Mouse (Mus musculus): Measurements from ENCODE around the gene Trcg1. TPM values are rescaled to one million over a fixed set of nuclear protein-coding genes. Genes with fewer than 3 reads are reported as not detected.

Trcg1 gene
- polyA plus RNA-seq, 1 experiment: not detected

DNA sequence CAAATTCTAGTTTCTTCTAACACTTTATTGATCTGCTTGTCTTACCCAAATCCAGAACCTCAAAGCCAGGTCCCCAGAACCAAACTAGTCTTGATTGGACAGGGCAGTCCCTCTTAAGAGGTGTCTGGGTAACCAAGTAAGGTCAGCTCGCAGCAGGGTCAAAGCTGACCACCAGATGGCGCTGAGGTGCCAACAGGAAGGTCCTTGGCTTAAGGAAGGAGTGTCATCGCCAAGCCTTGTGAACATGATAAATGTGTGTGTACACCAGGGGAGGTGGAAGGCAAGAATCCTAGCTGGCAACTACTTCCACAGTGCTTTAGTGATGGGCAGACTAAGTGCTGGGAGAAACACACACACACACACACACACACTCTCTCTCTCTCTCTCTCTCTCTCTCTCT, 23.4 kb downstream of the Trcg1 start:
- 1% methylated on average over 3 of the region's 3 CpGs for WGBS

DNA sequence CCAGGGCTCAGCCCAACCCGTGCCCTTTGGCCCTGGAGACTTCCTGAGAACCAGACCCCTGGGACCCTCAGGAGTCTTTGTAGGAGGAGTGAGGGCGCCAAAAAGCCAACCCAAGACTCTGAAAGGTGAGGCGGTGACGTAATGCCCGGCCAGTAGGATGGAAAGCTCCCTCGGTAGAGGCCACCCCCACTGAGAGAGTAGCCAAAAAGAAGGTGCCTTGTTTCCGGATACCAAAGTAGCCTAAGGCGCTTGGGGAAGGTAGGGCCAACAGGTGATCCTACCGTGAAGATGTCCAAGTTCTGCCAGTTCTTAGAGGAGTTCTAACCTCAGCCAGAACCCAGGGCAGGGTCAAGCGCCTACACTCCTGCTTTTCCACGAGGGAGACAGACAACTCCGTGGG, 24.6 kb downstream of the Trcg1 start:
- no peak for DNase-seq (ENCODE audit: low read depth, low spot score)
- WGBS: 8% methylated on average over 12 of the region's 12 CpGs

More for the DNA sequence above, 23.4 kb downstream of the Trcg1 start:
- peak; percentile 82 for DNase-seq (ENCODE audit: low read depth, low spot score)

DNA sequence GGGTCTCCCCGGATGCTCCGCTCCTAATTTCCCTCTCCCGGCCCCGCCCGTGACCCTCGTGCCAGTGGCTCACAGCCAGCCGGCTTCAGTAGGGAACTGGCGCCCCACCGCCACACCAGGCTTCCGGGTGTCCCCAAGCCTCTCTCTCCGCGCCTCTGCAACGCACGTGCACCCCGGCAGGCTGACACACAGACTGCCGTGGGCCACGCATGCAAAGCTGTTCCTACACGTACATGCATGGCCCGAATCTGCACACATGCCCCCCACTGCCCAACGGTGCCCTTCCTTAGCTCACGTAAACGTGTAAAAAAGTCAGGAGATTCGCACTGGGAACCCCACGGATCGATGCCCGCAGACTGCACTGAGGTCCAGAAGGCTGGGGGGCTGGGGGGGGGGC, 25.2 kb downstream of the Trcg1 start:
- DNase-seq (ENCODE audit: low read depth, low spot score): no peak
- 0% methylated on average over 26 of the region's 26 CpGs for WGBS

DNA sequence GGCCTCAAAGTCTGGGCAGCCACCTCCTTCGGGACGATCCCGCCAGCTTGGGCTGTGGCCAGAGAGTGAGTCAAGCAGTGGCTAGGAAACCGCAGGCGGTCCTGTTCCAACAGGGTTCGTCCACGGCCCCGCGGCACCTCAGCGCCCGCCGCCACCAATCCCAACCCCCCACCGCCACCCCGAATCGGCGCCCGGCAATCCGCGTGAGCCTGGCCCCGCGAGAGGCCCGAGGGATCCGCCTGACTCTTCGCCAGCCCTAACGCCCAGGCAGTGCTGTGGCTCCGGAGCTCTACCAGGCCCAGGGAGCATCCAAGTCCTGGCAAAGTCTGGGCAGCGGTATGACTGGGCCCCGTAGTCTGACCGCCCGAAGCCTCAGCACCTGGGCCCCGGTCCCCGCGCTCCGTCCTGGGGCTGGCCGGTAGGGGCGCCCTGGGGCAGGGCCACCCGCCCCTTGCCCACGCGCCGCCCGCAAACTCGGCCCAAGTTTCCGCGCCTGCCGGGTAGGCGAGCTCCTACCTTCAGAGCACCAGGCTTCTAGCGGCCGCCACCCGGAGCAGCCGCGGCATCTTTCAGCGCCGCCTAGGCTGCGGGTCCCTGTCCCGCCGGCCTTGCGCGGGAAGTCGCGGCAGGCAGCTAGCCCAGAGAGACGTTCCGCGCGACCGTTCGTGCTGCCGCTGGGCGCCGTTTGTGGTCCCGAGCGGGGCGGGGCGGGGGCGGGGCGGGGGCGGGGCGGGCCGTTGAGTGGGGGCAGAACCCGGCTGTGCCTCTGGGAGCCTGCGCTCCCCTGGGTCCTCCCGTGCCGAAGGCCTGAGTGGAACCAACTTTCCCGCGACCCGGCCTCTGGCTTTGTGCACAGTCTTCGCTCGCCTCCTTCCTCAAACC, 25.8 kb downstream of the Trcg1 start, which contains the start of gene 1700017B05Rik:
1700017B05Rik (minus strand) TSS at position 700 of the 882 bp plus-strand sequence.
- no peak for DNase-seq (ENCODE audit: low read depth, low spot score)
- WGBS: under 1% methylated on average over 87 of the region's 87 CpGs

DNA sequence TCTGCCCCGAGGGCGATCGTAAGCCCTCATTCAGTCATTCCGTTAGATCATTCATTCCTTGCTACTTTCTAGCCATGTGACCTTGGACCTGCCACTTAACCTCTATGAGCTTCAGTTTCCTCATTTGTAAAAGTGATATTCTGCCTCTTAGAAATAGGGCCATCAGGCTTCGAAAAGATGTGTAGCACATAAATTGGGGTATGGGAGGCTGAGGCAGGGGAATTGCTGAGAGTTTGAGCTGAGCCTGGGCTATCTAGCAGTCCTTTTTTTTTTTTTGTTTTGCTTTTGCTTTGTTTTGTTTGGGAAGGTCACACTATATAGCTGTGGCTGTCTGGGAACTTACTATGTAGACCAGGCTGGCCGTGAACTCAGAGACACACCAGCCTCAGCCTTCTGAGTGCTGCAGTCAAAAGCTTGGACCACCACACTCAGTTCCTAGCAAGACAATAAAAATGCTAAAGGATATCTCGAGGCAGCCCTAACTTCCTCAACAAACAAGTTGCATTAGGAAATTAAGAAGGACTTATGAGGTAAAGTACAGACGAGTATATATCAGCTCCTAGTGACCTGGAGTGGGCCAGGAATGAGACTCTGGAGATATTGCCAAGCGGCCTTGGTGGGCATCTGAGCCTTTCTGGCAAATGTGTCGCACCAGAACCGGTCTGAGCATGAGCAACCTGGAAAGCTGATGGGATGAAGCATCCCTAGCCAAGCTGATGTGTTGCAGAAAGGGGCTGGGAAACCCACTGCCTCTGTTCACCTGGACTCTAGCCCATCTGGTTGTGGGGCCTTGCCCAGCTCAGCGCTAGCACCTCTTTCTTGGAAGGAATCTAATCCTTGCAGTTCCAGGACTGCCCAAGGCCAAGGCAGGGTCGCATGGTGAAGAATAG, 26.7 kb downstream of the Trcg1 start:
- WGBS: 48% methylated on average over 13 of the region's 13 CpGs
- no peak for DNase-seq (ENCODE audit: low read depth, low spot score)

DNA sequence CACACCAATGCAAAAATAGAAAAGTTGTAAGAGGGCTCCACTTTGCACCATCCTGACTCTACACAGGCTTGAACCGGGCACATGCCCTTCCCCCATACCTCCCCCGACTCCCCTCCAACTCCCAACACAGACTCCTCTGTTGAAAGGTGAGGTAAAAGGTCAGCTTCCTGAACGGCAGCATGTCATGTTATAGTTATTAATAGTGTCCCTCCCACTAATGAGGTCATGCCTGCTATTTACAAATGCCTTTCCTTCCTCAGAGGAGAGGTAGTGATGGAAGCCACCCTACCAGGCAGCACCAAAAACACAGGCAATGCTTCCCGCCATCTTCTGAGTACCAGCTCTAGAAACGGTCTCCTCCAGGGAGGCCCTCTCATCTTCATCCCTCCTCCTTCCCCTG, 28.8 kb downstream of the Trcg1 start:
- DNase-seq (ENCODE audit: low read depth, low spot score): no peak
- 55% methylated on average over 5 of the region's 5 CpGs for WGBS

DNA sequence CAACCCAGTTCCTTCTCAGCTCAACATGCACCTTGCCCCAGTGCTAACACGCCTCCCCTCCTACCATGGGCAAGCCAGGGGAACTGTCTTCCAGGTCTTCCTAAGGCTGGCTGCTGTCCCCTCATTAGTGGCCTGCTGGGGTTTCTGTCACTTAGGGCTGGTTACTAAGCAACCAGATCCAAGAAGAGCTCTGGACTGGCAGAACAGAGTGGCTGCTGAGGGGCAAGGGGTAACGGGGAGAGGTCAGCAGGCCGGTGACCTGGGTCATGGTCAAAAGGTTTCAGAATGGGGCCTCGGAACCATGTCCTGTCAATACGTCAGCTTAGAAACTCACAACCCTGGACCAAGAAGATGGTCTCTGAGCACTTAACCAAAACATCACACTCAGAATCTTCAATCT, 31.1 kb downstream of the Trcg1 start:
- no peak for DNase-seq (ENCODE audit: low read depth, low spot score)
- 90% methylated on average over 5 of the region's 5 CpGs for WGBS

DNA sequence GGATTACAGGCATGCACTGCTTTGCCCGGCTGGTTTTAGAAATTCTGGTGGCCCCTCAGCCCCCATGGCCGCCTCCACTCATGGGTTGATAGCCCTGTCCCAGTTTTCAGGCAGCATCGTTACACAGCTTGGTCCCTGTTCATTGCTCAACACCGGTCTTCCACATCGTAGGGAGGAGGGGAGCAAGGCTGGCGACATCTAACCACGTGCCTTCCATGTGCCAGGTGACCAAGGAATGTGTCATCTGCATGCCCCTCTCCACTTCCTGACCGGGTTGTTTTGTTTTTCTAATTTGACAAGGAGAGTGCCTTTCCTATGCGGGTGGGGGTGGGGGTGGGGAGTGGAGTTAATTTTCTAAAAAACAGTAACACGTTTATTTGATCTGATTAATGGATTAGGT, 31.7 kb downstream of the Trcg1 start:
- DNase-seq (ENCODE audit: low read depth, low spot score): no peak
- WGBS: 56% methylated on average over 10 of the region's 10 CpGs

DNA sequence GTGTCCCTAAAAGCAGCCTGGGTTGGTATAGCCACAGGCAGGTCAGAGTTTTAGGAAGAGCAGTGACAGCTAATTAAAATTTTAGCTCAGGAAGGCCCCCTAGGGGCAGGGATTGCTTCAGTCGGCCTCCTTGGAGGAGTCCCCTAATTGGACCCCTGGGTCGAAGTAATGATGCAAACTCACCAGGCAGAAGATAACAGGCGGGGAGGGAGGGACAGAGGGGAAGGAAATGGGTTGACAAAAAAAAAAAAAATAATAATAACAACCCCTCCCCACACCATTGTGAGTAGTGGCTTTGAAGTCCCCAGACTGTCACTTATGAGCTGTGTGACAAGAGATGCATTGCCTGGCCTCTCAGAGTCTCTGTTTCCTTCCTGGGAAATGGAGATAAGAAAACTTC, 32.2 kb downstream of the Trcg1 start:
- WGBS: 41% methylated on average over 3 of the region's 3 CpGs
- no peak for DNase-seq (ENCODE audit: low read depth, low spot score)

DNA sequence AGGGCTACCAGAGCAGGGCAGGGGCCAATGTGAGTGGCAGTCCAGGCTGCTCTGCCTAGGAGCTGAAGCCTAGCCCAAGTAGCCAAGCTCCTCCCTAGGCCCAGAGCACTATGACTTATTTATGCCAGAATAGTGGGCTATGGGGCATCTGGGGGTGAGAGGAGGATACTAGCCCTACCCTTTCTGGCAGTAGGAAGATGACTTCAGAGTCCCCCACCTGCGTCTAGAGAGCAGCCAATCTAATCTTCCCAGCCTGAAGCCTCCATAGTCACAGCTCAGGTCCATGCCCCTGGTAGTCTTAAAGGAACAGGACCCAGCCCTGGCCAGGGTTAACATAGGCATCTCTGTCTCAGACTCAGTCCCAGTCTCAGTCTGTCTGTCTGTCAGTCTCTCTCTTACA, 33.0 kb downstream of the Trcg1 start:
- DNase-seq (ENCODE audit: low read depth, low spot score): no peak
- whole genome bisulfite sequencing: 67% methylated on average over 1 of the region's 1 CpGs

DNA sequence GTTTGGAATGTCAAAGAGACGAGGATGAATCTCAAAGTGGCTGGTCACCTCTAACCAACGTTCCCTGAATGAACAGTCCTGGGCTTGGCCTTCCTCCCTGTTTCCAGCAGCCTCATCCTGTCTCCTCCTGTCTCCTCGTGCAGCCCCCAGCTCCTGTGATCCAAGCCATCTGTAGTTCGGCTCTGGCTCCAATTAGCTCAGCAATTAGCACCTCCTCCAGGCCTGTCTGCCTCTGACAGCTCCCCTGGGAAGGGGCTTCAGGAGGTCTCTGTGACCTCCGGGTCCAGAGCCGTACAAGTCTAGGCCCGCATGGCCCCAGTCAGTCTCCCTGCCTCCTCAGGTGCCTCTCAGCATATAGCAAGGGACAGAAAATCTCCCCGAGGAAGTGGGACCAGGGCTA, 34.0 kb downstream of the Trcg1 start:
- 61% methylated on average over 8 of the region's 8 CpGs for WGBS

DNA sequence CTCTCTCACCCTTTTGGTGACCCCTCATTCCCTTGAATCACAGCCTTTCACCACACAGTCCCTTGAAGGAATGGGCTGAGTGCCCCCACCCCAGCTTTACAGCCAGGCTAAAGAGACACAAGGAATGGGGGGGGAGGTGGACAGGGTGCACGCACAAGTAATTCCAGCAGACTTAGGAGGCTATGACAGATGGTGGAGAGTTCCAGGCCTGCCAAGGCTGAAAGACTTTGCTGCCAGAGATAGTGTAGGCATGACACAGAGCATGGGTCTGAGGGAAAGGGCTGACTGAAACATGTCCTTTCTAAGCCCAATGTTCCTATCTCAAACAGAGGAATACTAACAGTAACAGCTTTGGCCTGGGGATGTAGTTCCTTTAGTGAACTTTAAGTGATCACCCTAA, 34.7 kb downstream of the Trcg1 start:
- no peak for DNase-seq (ENCODE audit: low read depth, low spot score)
- WGBS: 75% methylated on average over 1 of the region's 1 CpGs

More for the DNA sequence above, 34.0 kb downstream of the Trcg1 start:
- DNase-seq (ENCODE audit: low read depth, low spot score): no peak

DNA sequence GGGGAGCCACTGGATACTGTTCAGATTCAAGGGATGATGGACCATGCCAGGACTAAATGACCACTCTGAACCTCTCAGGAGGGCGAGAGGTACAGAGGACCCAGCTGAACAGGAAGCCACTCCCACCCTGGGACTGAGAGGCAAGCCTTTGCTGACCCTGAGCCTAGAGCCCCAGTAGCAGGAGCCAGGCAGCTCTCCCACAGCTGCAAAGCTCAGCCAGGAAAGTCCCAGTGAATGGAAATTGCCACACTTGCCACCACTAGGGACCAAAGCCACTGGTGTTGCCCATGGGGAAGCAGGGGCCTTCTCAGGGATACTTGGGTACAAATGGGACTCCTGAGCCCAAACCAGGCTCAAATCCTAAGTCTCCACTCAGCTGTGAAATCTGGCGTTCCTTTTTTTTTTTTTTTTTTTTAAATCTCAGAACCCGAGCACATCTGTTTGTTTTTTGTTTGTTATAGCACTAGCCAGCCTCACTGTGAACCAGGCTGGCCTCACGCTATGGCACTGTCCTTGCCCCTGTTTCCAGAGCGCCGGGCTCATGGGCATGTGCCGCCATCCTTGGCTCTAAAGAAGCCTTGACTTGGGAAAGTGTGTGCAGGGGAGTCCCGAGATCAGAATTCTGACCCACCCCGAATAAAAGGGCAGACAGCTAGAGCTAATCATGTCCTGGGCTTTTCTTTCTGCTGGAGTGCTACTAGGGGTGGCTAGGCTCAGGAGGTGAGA, 35.6 kb downstream of the Trcg1 start:
- 65% methylated on average over 9 of the region's 9 CpGs for WGBS
- DNase-seq (ENCODE audit: low read depth, low spot score): no peak

DNA sequence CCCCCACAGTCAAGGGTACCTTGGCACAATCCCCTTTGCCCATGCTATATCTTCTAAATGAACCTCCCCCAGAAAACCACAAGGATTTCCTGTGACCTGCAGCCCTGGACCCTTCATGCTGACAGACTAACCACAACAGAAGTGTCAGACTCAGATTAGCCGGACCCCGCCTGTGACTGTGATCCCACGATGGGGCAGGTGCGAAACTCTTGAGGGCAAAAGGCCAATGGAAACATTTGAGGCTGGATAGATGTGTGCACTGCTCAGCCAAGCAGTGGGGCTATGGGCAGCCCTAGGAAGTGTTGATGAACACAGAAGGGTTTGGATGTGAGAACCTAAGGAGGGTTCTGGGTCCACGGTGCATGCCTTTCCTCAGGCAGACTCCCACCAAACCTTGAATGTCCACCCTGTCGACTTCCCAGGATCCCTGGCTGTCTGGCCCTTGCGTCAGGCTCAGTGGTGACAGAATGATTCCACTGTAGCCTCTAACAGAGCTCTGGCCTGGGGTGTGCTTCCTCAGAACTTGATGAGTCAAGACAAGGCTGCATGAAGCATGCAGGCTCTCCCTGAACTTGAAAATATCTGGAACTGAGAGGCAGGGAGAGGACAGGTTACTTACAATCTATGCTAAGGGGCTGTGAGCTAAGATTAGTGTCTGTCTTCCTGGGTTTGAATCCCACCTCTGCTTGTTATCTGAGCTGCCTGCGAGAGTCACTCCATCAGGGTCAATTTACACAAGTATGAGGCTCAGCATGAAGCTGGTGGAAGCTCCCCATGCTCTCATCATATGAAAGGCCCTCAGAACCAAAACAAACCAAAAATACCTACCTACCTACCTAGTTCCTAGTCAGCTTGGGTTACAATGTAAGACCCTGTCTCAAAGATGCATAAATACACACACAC, 36.8 kb downstream of the Trcg1 start:
- WGBS: 68% methylated on average over 8 of the region's 8 CpGs
- no peak for DNase-seq (ENCODE audit: low read depth, low spot score)

DNA sequence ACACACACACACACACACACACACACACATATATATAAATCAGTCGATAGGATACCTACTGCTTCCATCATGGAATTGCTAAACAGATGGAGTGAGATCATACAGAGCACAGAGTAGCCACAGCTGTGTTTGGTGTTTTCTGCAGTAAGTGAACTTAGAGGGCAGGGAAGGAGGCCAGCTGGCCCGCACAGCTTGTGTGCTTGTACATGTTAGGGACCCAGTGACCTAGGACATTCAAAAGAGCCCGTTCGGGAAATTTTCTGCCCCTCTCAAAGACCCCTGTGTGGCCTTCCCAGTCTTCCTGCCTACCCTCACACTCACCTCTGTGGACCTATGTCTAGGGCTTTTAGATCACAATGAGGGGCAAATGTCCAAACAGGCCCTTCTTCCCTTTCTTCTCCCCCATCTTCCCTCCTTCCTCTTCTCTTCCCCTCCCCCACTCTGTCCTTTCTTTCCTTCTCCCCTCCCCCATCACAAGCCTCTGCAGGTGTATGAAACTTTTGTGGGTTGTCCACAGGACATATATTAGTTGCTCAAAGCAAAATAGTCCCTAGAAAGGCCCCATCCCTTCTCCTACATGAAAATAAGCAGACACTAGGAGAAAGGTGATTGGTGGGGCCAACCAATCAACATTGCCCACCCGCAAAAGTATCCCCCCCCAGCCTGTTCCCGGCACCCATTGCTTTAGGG, 37.6 kb downstream of the Trcg1 start:
- no peak for DNase-seq (ENCODE audit: low read depth, low spot score)

DNA sequence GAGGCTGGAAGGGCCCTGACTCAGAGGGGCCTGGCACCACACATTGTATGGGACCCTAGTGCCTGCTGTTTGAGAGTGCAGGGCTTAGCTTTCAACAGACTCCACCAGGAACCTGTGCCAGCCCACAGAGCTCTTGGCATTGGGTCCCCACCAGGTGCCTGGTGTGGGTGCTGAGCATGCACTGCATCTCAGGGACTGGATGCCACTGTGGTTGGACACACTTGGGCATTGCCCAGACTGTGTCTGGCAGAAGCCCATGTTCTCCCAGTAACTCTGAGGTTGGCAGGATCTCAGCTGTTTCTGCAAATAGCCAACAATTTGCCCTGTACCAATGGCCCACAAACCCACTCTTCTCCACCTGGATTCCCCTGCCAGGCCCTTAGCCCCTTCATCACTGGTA, 40.0 kb downstream of the Trcg1 start:
- no peak for DNase-seq (ENCODE audit: low read depth, low spot score)

More for the DNA sequence above, 37.6 kb downstream of the Trcg1 start:
- WGBS: 44% methylated on average over 6 of the region's 6 CpGs

DNA sequence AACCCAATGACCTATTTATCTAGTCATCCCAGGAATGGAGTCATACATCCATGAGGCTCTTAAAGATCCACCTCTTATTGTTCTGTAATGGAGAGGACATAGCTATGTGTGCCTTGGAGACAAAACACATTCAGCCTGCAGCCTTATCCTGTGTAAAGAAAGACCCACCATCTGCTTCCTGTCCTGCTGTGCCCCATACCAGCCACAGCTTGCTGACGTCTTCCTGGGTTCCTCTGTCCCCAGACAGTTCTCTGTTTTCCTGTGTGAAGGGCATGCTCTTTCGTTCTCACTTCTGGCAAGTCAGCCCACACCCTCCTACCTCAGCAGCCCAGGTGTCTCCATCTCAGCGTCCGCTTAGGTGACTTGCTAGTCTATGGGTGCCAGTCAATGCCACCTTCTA, 41.9 kb downstream of the Trcg1 start:
- no peak for DNase-seq (ENCODE audit: low read depth, low spot score)
- 51% methylated on average over 4 of the region's 4 CpGs for WGBS

DNA sequence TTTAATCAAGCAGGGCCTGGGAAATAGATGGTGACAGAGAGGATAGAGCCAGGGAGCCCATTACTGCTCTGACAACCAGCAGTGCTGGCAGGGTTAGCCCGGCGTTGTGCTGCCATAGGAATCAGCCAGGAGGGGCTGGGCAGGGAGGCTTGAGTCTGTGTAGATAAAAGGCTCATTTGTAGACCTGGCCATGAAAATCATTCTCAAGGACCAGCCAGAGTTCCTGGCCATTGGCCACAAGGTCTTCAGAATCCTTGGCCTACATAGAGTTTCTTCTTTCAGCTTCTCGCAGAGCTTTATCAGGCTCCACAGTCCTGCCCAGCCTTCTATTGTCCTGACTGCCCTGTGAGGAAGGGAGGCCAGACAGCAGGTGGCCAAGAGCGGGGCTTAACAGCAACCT, 43.1 kb downstream of the Trcg1 start:
- 55% methylated on average over 4 of the region's 4 CpGs for WGBS

More for the DNA sequence above, 43.1 kb downstream of the Trcg1 start:
- no peak for DNase-seq (ENCODE audit: low read depth, low spot score)

All from large intestine, adult 2 months (tissue).